Mouse (Mus musculus) ZHBTc4 (cell line): ENCODE measurements around the gene Bcl11b.

Experiments used
- DNase-seq: peaks from one replicate; pipeline ENCODE4 v3.0.0-alpha.2; 2011; ENCODE audit warnings: low read depth, low spot score

Gene Bcl11b

DNA sequence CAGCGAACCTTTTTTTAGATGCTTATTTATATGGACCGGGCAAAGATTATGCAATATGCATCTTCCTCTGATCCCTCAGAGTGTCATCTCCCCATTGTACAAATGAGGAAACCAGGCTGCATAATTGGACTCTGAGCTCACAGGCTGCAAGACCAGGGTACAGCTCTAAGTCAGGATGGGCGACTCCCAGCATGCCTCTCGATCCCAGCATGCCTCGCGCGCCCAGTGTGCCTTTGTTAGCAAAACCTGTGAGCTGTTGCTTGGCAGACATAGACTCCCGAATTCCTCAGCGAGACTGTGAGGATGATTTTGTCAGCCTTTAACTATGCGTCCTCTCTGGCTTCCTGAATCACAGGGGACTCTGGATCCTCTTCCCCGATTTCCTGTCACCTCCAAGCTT is 98.9 kb downstream of the Bcl11b start:
- DNase-seq, result peak; percentile 63

DNA sequence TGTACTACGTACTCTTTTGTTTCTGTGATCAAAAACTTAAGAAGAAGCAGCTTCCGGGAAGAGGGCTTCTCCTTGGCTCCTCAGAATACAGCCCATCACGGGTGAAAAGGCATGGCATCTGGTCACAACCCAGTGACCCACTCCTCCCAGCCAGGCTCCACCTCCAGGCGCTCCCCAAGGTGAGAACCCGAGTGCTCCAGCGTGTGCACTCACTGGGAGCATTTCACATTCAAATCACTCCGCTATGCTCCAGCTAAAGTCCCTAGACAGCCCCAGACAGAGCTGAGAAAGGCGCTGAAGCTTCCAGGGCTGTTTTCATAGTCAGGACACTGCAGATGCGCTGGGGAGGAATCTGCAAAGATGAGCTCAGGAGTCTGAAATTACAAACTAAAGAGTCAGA is 99.5 kb downstream of the Bcl11b start:
- DNase-seq, result peak; percentile 62

DNA sequence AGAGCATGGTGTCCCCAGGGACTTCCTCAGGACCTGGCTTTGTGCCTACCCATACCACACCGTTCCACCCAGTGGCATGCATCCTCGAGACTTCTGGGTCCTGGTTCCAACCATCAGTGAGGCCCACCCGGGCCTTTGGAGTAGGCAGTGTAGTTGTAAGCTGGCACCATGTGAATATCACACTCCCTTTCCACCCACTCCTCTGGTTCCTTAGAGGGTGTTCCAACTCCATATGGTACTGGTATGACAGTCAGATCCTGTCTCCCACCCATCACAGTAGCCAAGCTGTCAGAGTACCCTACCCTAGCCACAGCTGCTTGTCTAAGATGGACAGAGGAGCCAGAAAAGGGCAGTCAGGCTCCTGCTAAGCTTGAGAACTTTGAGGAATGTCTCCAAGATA is 112.0 kb downstream of the Bcl11b start:
- no peak for DNase-seq

DNA sequence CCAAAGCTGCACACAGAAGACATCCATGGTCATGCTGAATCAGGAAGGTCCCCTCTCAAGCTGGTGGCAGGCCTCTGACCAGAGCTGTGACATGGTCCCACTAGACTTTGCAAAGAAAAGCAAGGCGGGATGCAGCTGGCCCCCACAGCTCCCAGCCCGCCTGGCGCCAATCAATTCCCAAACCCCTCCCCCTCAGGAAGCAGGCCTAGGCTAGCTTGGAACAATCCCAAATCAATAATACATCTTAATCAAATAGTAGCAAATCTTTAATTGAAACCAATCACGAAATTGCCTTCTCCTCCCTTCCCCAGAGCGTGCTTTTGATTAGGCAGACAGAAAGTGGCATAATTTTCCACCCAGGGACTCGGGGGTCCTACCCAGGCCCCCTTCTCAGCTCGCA is 113.1 kb downstream of the Bcl11b start:
- no peak for DNase-seq

- DNase-seq, result no peak
Measured at GRCm38 (mm10) chr12:107889841-107890240, 113.6 kb downstream of the Bcl11b start.

GRCm38 (mm10) chr12:107888646-107889045 is 114.8 kb downstream of the Bcl11b start:
- no peak for DNase-seq

- no peak for DNase-seq
Measured at GRCm38 (mm10) chr12:107888049-107888448, 115.4 kb downstream of the Bcl11b start.

DNA sequence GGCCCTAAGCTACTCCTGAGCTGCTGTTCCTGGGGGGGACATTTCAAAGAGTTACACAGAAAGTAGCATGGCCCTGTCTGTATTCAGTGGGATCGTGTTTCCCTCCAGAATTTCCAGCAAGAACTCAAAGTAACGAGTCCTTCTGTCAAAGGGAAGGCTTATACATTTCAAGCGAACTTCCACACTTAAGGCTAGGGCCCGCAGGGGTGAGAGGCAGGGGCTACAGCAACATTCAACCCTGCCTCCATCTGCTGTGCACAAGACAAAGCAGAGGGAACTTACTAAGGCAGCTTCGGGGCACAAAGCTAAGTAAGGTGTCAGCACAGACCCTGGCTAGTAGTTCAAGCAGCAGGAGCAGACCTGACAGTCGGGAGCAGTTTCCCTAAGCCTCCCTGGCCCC is 115.8 kb downstream of the Bcl11b start:
- no peak for DNase-seq

DNA sequence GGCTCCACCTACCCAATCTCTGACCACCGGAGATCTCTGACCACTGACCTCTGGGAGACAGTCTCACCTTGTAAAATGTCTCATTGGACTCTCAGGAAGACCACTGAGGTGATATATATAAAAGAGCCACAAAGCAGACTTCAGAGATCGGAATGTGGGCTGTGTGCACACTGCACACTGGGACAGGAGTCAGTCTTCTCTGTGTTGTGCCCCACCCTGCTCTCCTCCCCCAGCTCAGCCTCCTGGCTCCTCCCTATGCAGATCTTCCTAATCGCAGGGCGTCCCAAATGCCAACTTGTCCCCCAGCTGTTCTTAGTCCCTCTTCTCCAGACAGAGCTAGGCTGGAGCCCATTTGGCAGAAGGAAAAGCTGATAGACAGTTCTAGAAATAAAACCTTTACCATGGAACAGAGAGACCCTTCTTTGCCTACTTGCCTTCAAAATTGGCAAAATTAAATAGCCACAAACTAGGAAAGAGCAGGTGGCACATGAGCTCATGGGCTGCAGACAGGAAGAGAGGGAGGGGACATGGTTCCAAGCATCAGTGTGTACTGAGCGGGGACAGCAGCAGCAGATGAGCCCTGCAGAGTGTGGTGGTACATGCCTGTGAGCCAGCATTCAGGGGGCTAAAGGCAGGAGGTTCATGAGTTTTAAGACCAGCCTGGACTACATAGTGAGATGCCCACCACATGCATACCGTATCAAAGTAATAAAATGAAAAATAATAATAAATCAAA is 118.9 kb downstream of the Bcl11b start:
- DNase-seq, result peak; percentile 74

- DNase-seq, result no peak
Measured at GRCm38 (mm10) chr12:107881726-107882125, 121.7 kb downstream of the Bcl11b start.

GRCm38 (mm10) chr12:107880748-107881147 is 122.7 kb downstream of the Bcl11b start:
- DNase-seq, result no peak

DNA sequence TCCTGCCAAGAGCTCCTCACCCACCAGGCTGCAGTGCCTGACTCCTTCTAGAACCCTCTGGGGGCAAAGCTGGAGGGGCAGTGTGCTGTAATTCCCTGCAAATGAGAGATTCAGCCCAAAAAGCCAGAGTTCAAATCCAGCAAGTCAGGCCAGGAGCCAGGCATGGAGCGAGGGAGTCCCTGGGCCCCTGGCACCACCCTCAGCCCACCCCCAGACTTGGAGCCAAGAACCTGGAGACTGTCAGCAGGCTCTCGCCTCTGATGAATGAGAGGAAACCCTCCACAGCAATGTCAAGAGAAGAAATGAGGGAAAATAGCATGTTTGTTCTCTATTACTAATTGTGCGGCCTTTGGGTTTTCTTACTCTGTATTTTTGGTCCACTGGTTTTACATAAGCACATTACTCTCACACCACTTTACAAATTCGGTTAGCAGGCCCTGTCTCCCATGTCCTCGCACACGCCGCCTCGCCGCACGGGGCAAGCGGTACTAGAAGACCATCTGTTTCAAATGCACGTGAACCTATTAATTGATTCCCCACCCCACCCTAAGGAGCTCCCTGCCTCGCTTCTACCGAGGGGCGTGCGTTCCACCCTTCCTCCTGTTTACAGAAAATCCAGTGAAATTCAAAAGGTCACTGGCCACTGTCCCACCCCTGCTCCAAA is 124.2 kb downstream of the Bcl11b start:
- DNase-seq, result no peak

DNA sequence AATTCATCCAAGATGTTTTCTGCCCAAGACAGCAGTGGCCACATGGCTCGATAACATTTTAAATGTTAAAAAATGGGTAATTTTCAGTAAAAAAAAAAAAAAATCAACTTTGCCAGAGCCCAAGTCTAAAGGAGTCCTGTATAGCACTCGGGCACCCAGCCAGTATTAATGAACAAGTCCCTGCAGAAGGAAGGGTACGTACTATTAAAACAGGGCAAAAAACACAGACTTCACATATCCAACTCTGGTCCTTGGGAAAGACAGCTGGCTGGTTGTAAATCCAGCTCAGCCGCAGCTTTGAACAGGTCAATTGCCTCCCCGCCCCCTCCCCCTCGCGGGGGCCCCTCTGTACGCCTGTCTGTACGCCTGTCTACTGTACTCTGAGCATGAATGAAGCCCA is 127.2 kb downstream of the Bcl11b start:
- no peak for DNase-seq

DNA sequence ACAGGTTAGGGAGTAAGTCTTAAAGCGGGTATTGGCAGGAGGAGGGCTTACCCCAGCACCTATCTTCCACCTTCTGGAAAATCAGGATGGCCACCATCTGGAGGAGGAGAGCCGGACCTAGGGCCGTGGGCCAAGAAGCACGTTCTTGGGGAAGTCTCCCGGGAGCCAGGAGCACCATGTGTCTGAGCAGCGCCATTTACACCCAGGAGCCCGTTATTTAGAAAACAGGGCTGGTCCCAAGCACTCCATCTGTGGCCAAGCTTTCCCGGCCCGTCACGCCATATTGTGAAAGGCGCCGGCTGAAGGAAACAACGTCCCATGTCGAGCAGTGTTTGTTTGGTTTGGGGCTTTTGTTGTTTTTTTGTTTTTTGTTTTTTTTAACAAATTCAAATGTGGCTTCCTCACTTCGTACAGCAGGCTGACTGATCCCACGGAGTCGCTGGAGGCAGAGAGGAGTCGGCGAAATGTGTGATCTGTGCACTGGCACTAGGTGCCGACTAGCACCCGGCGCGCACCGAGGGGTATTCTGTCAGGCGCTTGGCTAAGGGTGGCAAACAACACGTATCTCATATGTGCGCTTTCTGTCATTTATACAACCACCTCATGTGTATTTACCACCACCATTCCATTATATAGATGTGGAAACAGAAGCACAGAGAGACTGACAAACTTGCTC is 128.8 kb downstream of the Bcl11b start:
- no peak for DNase-seq

DNA sequence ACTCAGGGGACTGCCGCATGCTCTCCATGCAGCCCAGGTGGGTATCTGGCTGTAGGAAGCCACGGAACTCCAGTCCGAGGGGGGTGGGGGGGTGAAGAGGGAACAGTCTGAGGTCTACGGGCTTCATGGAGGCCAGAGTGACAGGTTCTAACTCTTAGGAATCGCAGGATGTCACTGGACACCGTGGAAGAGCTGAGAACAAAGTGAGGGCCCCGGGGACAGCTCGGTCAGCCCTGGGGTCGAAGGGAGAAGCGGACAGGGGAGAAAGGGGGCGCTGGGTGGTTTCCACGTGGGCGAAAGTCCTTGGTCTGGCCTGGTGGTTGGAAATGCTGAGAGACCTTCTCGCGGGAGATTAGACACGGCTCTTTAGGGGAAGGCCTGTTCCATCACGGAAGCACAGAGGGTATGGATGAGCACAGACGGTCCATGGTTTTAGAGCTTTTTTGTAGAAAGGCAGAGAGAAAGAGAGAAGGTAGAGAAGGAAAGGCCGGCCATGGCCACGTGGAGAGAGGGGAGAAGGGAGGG is 133.8 kb downstream of the Bcl11b start:
- no peak for DNase-seq

DNA sequence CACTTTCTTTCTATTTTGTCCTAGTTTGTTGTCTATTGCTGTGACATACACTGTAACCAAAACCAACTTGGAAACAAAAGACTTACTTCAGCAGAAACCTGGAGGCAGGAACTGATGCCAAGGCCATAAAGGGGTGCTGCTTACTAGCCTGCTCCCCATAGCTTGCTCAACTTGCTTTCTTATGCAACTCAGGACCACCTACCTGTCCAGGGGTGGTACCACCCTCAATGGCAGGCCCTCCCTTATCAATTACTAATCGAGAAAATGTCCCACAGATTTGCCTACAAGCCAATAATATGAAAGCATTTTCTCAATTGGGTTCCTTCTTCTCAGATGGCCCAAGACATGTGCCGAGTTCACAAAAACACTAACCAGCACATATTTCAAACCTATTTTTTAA is 135.1 kb downstream of the Bcl11b start:
- DNase-seq, result no peak
